Mouse (Mus musculus): ENCODE measurements around the gene Plekhs1. TPM values are rescaled to one million over a fixed set of nuclear protein-coding genes. Genes with fewer than 3 reads are reported as not detected.
"Not testable (repeated sequence)": the region's sequence is repeated elsewhere in the genome, so short reads cannot be mapped to it uniquely, and the experiment has no call there.

Plekhs1 gene
- polyA plus RNA-seq, 1 experiment from 2014 or later: not detected

GRCm38 (mm10) chr19:56484630-56485375 lies 23.4 kb downstream of the Plekhs1 start:
- Histone ChIP-seq H3K4me3 (no peak overlapping the region), H3K36me3 (no peaks in the 10 kb centered on the region), H3K27me3 (replicated peaks) (no peaks in the 10 kb centered on the region), H3K4me1 (peaks cover 26% of the 10 kb centered on the region), H3K9me3 (no peaks in the 10 kb centered on the region), H3K9ac (no peak overlapping the region), H3K4me2 (no peak overlapping the region), H3K27ac (replicated peaks) (no peak overlapping the region)
- no peak for ATAC-seq (ENCODE audit: extremely low read depth, insufficient number of reproducible peaks, low FRiP score, low TSS enrichment)
- WGBS: 56% methylated on average over 13 of the region's 13 CpGs

- Histone ChIP-seq H3K9ac (no peak overlapping the region), H3K4me2 (no peak overlapping the region), H3K27ac (replicated peaks) (peak overlapping the region; percentile 15; the same call in 1 of the 2 replicates), H3K4me3 (no peak overlapping the region), H3K36me3 (no peaks in the 10 kb centered on the region), H3K4me1 (peaks cover 26% of the 10 kb centered on the region), H3K9me3 (no peaks in the 10 kb centered on the region), H3K27me3 (replicated peaks) (no peaks in the 10 kb centered on the region)
- 60% methylated on average over 13 of the region's 13 CpGs for WGBS
- no peak for ATAC-seq (ENCODE audit: extremely low read depth, insufficient number of reproducible peaks, low FRiP score, low TSS enrichment)
Observed at GRCm38 (mm10) chr19:56485376-56486271, 24.2 kb downstream of the Plekhs1 start.

GRCm38 (mm10) chr19:56486926-56487325 lies 25.5 kb downstream of the Plekhs1 start:
- no peak overlapping the region for H3K9ac ChIP-seq
- no peaks in the 10 kb centered on the region for H3K9me3 ChIP-seq
- no peak overlapping the region for H3K4me3 ChIP-seq
- no peaks in the 10 kb centered on the region for H3K36me3 ChIP-seq
- H3K4me2 ChIP-seq: no peak overlapping the region
- H3K27me3 ChIP-seq (replicated peaks): no peaks in the 10 kb centered on the region
- peaks cover 26% of the 10 kb centered on the region for H3K4me1 ChIP-seq
- WGBS: 69% methylated on average over 7 of the region's 7 CpGs
- no peak for ATAC-seq (ENCODE audit: extremely low read depth, insufficient number of reproducible peaks, low FRiP score, low TSS enrichment)
- H3K27ac ChIP-seq (replicated peaks): no peak overlapping the region

- H3K27me3 ChIP-seq (replicated peaks): no peaks in the 10 kb centered on the region
- peaks cover 26% of the 10 kb centered on the region for H3K4me1 ChIP-seq
- H3K4me3 ChIP-seq: no peak overlapping the region
- H3K9me3 ChIP-seq: no peaks in the 10 kb centered on the region
- no peak overlapping the region for H3K27ac ChIP-seq (replicated peaks)
- 74% methylated on average over 2 of the region's 2 CpGs for WGBS
- no peak overlapping the region for H3K4me2 ChIP-seq
- H3K36me3 ChIP-seq: no peaks in the 10 kb centered on the region
- ATAC-seq (ENCODE audit: extremely low read depth, insufficient number of reproducible peaks, low FRiP score, low TSS enrichment): no peak
- no peak overlapping the region for H3K9ac ChIP-seq
Observed at GRCm38 (mm10) chr19:56487339-56487738, 25.9 kb downstream of the Plekhs1 start.

GRCm38 (mm10) chr19:56489601-56490000 lies 28.2 kb downstream of the Plekhs1 start:
- no peaks in the 10 kb centered on the region for H3K27me3 ChIP-seq (replicated peaks)
- 79% methylated on average over 6 of the region's 6 CpGs for WGBS
- no peak overlapping the region for H3K4me3 ChIP-seq
- no peaks in the 10 kb centered on the region for H3K9me3 ChIP-seq
- no peak overlapping the region for H3K9ac ChIP-seq
- no peak overlapping the region for H3K4me2 ChIP-seq
- ATAC-seq (ENCODE audit: extremely low read depth, insufficient number of reproducible peaks, low FRiP score, low TSS enrichment): no peak
- peaks cover 22% of the 10 kb centered on the region for H3K4me1 ChIP-seq
- no peaks in the 10 kb centered on the region for H3K36me3 ChIP-seq
- no peak overlapping the region for H3K27ac ChIP-seq (replicated peaks)

- H3K36me3 ChIP-seq; H3K9me3 ChIP-seq; H3K9ac ChIP-seq; H3K27ac ChIP-seq (replicated peaks); H3K27me3 ChIP-seq (replicated peaks); H3K4me3 ChIP-seq; ATAC-seq (ENCODE audit: extremely low read depth, insufficient number of reproducible peaks, low FRiP score, low TSS enrichment); H3K4me1 ChIP-seq; H3K4me2 ChIP-seq: not testable (repeated sequence)
- WGBS: no CpG with 5 or more reads among the region's 2 CpGs
Observed at GRCm38 (mm10) chr19:56494157-56494556, 32.7 kb downstream of the Plekhs1 start.

GRCm38 (mm10) chr19:56503069-56503468 lies 41.6 kb downstream of the Plekhs1 start:
- not testable (repeated sequence) for H3K27ac ChIP-seq (replicated peaks); ATAC-seq (ENCODE audit: extremely low read depth, insufficient number of reproducible peaks, low FRiP score, low TSS enrichment); H3K36me3 ChIP-seq; H3K4me1 ChIP-seq; H3K27me3 ChIP-seq (replicated peaks); H3K9me3 ChIP-seq; H3K4me2 ChIP-seq; H3K9ac ChIP-seq; H3K4me3 ChIP-seq
- no CpG with 5 or more reads among the region's 5 CpGs for WGBS

GRCm38 (mm10) chr19:56503525-56503924 lies 42.1 kb downstream of the Plekhs1 start:
- not testable (repeated sequence) for H3K27ac ChIP-seq (replicated peaks); H3K9ac ChIP-seq; H3K4me3 ChIP-seq; H3K9me3 ChIP-seq; H3K4me2 ChIP-seq; H3K27me3 ChIP-seq (replicated peaks); H3K36me3 ChIP-seq; ATAC-seq (ENCODE audit: extremely low read depth, insufficient number of reproducible peaks, low FRiP score, low TSS enrichment); H3K4me1 ChIP-seq
- no CpG with 5 or more reads among the region's 5 CpGs for WGBS

- H3K9ac ChIP-seq; ATAC-seq (ENCODE audit: extremely low read depth, insufficient number of reproducible peaks, low FRiP score, low TSS enrichment); H3K4me2 ChIP-seq; H3K27me3 ChIP-seq (replicated peaks); H3K9me3 ChIP-seq; H3K27ac ChIP-seq (replicated peaks); H3K36me3 ChIP-seq; H3K4me1 ChIP-seq; H3K4me3 ChIP-seq: not testable (repeated sequence)
- no CpG with 5 or more reads among the region's 4 CpGs for WGBS
Observed at GRCm38 (mm10) chr19:56511207-56511606, 49.8 kb downstream of the Plekhs1 start.

GRCm38 (mm10) chr19:56513527-56513926 lies 52.1 kb downstream of the Plekhs1 start:
- not testable (repeated sequence) for ATAC-seq (ENCODE audit: extremely low read depth, insufficient number of reproducible peaks, low FRiP score, low TSS enrichment); H3K27ac ChIP-seq (replicated peaks); H3K9ac ChIP-seq

GRCm38 (mm10) chr19:56519408-56519807 lies 58.0 kb downstream of the Plekhs1 start:
- H3K4me1 ChIP-seq; H3K36me3 ChIP-seq; H3K9me3 ChIP-seq; H3K4me2 ChIP-seq; H3K27ac ChIP-seq (replicated peaks); H3K9ac ChIP-seq; ATAC-seq (ENCODE audit: extremely low read depth, insufficient number of reproducible peaks, low FRiP score, low TSS enrichment); H3K27me3 ChIP-seq (replicated peaks); H3K4me3 ChIP-seq: not testable (repeated sequence)
- no CpG with 5 or more reads among the region's 7 CpGs for WGBS

More at GRCm38 (mm10) chr19:56513527-56513926, 52.1 kb downstream of the Plekhs1 start:
- not testable (repeated sequence) for H3K36me3 ChIP-seq; H3K4me1 ChIP-seq; H3K9me3 ChIP-seq; H3K4me3 ChIP-seq; H3K4me2 ChIP-seq; H3K27me3 ChIP-seq (replicated peaks)
- WGBS: no CpG with 5 or more reads among the region's 2 CpGs
